Mouse (Mus musculus): ENCODE measurements around the gene Gria1. TPM values are rescaled to one million over a fixed set of nuclear protein-coding genes. Genes with fewer than 3 reads are reported as not detected.

Gria1 gene
- polyA plus RNA-seq, 1 experiment from 2014 or later: 7.1 TPM

DNA sequence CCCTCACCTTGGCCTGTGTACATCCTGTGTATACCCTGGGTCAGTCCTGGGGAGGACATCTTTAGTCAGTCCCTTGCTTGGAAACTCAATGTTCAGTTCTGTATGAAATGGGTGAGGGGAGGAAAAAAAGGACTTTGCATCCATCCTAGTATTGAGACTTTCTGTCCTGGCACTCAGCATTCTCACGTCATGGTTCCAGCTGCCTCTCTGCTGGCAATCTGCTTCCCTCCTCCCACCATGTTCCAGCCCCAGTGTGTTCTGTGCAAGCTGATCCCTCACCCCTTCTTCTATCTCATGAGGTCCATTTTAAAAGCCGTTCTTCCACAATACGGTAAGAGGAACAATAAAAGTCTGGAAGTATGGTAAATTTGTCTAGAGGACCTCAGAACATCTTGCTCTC, 308.2 kb downstream of the Gria1 start:
- H3K4me2 ChIP-seq (replicated peaks): no peak overlapping the region
- H3K4me1 ChIP-seq: no peaks in the 10 kb centered on the region
- no peaks in the 10 kb centered on the region for H3K9me3 ChIP-seq (replicated peaks)
- WGBS: 91% methylated on average over 3 of the region's 3 CpGs
- H3K36me3 ChIP-seq: no peaks in the 10 kb centered on the region
- no peak for ATAC-seq (ENCODE audit: low FRiP score)
- H3K27ac ChIP-seq: no peak overlapping the region
- no peak overlapping the region for H3K4me3 ChIP-seq
- no peaks in the 10 kb centered on the region for H3K27me3 ChIP-seq
- no peak overlapping the region for H3K9ac ChIP-seq

- Histone ChIP-seq H3K4me1 (no peaks in the 10 kb centered on the region), H3K9me3 (replicated peaks) (no peaks in the 10 kb centered on the region), H3K36me3 (no peaks in the 10 kb centered on the region), H3K4me2 (replicated peaks) (no peak overlapping the region), H3K27me3 (no peaks in the 10 kb centered on the region), H3K27ac (no peak overlapping the region), H3K9ac (no peak overlapping the region), H3K4me3 (no peak overlapping the region)
- no peak for ATAC-seq (ENCODE audit: low FRiP score)
- 76% methylated on average over 4 of the region's 4 CpGs for WGBS
Measured at GRCm38 (mm10) chr11:57324099-57324498, 312.9 kb downstream of the Gria1 start.

All from hindbrain, embryonic 12.5 days (tissue).